Mouse (Mus musculus) kidney, adult 2 months (tissue): ENCODE results near the gene Trappc3. TPM values are rescaled to one million over a fixed set of nuclear protein-coding genes. Genes with fewer than 3 reads are reported as not detected.
A peak's percentile ranks its signal among the peaks of the same experiment; 100 is the strongest.

Experiments
- DNase-seq: peaks from one replicate; pipeline ENCODE4 v3.0.0; 2021
- H3K27ac ChIP-seq: fragments of 200-500 bp; 2 replicates; pipeline ENCODE4 v1.5.1; 2012; ENCODE audit warnings: low read depth, low read length, control low read depth, inconsistent platforms; ENCODE audit not compliant: insufficient read depth
- H3K27me3 ChIP-seq: fragments of 200-500 bp; replicated peaks from 2 replicates; pipeline ENCODE4 v1.6.1; 2012; ENCODE audit warnings: mild to moderate bottlenecking, moderate library complexity, low read length, inconsistent platforms; ENCODE audit not compliant: control insufficient read depth, insufficient read depth
- H3K36me3 ChIP-seq: fragments of 200-500 bp; 2 replicates; pipeline ENCODE4 v1.6.1; 2012; ENCODE audit warnings: mild to moderate bottlenecking, moderate library complexity, low read length, inconsistent platforms; ENCODE audit not compliant: control insufficient read depth, insufficient read depth
- H3K4me1 ChIP-seq: fragments of 200-500 bp; 2 replicates; pipeline ENCODE4 v1.6.1; 2011; ENCODE audit warnings: low read length; ENCODE audit not compliant: control insufficient read depth, insufficient read depth
- H3K4me3 ChIP-seq: fragments of 200-500 bp; 2 replicates; pipeline ENCODE4 v1.5.1; 2011; ENCODE audit warnings: mild to moderate bottlenecking, low read depth, low read length, control low read depth; ENCODE audit not compliant: insufficient read depth
- CTCF ChIP-seq: fragments of 200-500 bp; conservative IDR thresholded peaks from 2 replicates; pipeline ENCODE4 v1.5.1; 2011; ENCODE audit warnings: low read depth, mild to moderate bottlenecking, control low read depth, low read length, moderate library complexity, mixed read lengths; ENCODE audit not compliant: insufficient read depth, insufficient read length
- POLR2A ChIP-seq: fragments of 200-500 bp; IDR thresholded peaks from one replicate; pipeline ENCODE4 v1.6.1; 2011; ENCODE audit warnings: low read depth, low read length, control low read depth
- WGBS: fragments of 180-500 bp; shearing (Covaris S2); methylation state at CpG from one replicate; pipeline ENCODE4 v1.1.7; 2018; 5-methylcytosine and 5-hydroxymethylcytosine counted together
- polyA plus RNA-seq: library from polyadenylated mRNA; depleted of rRNA; stranded (reverse); fragments of >200 nt; gene quantifications from 2 replicates; pipeline ENCODE4 v1.2.3, GENCODE M21; 2012

Trappc3 gene
- polyA plus RNA-seq, 1 experiment = 75.5 TPM

- H3K4me3 ChIP-seq = peak overlapping the region; percentile 91
- peaks cover 18% of the 10 kb centered on the region for H3K4me1 ChIP-seq
- no peaks in the 10 kb centered on the region for H3K27me3 ChIP-seq
- H3K27ac ChIP-seq = peak overlapping the region; percentile 99
- DNase-seq = peak; percentile 60
- H3K36me3 ChIP-seq = no peaks in the 10 kb centered on the region
- TF ChIP-seq CTCF (no peak), POLR2A (no peak)
- WGBS = 17% methylated on average over 26 of the region's 26 CpGs
Observed at GRCm38 (mm10) chr4:126256967-126257881, 4.9 kb upstream of the Trappc3 start.

GRCm38 (mm10) chr4:126259063-126259462 is 3.1 kb upstream of the Trappc3 start:
- DNase-seq = no peak
- H3K4me3 ChIP-seq = no peak overlapping the region

GRCm38 (mm10) chr4:126259523-126260160 is 2.5 kb upstream of the Trappc3 start:
- Histone ChIP-seq H3K4me1 (peaks cover 15% of the 10 kb centered on the region), H3K36me3 (no peaks in the 10 kb centered on the region), H3K27ac (peak overlapping the region; percentile 85), H3K27me3 (no peaks in the 10 kb centered on the region), H3K4me3 (no peak overlapping the region)
- TF ChIP-seq POLR2A (peak; percentile 16), CTCF (no peak)
- DNase-seq = peak; percentile 90
- WGBS = 23% methylated on average over 15 of the region's 15 CpGs

More at GRCm38 (mm10) chr4:126259063-126259462, 3.1 kb upstream of the Trappc3 start:
- WGBS = 30% methylated on average over 3 of the region's 3 CpGs
- Histone ChIP-seq H3K27me3 (no peaks in the 10 kb centered on the region), H3K27ac (peak overlapping the region; percentile 85), H3K4me1 (peaks cover 15% of the 10 kb centered on the region), H3K36me3 (no peaks in the 10 kb centered on the region)
- TF ChIP-seq POLR2A (no peak), CTCF (no peak)

- Histone ChIP-seq H3K27me3 (no peaks in the 10 kb centered on the region), H3K4me3 (no peak overlapping the region), H3K27ac (peak overlapping the region; percentile 85), H3K36me3 (no peaks in the 10 kb centered on the region), H3K4me1 (peaks cover 15% of the 10 kb centered on the region)
- 20% methylated on average over 10 of the region's 10 CpGs for WGBS
- TF ChIP-seq POLR2A (no peak), CTCF (no peak)
- peak; percentile 85 for DNase-seq
Observed at GRCm38 (mm10) chr4:126260520-126261201, 1.5 kb upstream of the Trappc3 start.

- 48% methylated on average over 6 of the region's 6 CpGs for WGBS
- Histone ChIP-seq H3K36me3 (no peaks in the 10 kb centered on the region), H3K27me3 (no peaks in the 10 kb centered on the region), H3K27ac (peak overlapping the region; percentile 85), H3K4me1 (peaks cover 15% of the 10 kb centered on the region), H3K4me3 (no peak overlapping the region)
- TF ChIP-seq CTCF (no peak), POLR2A (no peak)
- no peak for DNase-seq
Observed at GRCm38 (mm10) chr4:126261266-126261665, 859 bp upstream of the Trappc3 start.

- no peak for TF ChIP-seq POLR2A
- TF ChIP-seq CTCF = no peak
- H3K4me3 ChIP-seq = no peak overlapping the region
- peak overlapping the region; percentile 85 for H3K27ac ChIP-seq
- WGBS = 33% methylated on average over 7 of the region's 7 CpGs
- H3K27me3 ChIP-seq = no peaks in the 10 kb centered on the region
- no peaks in the 10 kb centered on the region for H3K36me3 ChIP-seq
- peaks cover 15% of the 10 kb centered on the region for H3K4me1 ChIP-seq
- no peak for DNase-seq
Observed at GRCm38 (mm10) chr4:126261675-126262074, 450 bp upstream of the Trappc3 start.
